Mouse (Mus musculus) spleen, adult 2 months (tissue): ENCODE results near the gene Gpc4.

Experiments used
- CTCF ChIP-seq: fragments of 200-500 bp; IDR thresholded peaks from 2 replicates; pipeline ENCODE4 v1.5.1; 2011; ENCODE audit warnings: mild to moderate bottlenecking, inconsistent platforms; ENCODE audit not compliant: insufficient read depth, insufficient read length, insufficient replicate concordance; ENCODE audit errors: extremely low read depth
- POLR2A ChIP-seq: fragments of 200-500 bp; IDR thresholded peaks from 2 replicates; pipeline ENCODE4 v1.6.1; 2011; ENCODE audit warnings: low read depth, low read length, inconsistent platforms

DNA sequence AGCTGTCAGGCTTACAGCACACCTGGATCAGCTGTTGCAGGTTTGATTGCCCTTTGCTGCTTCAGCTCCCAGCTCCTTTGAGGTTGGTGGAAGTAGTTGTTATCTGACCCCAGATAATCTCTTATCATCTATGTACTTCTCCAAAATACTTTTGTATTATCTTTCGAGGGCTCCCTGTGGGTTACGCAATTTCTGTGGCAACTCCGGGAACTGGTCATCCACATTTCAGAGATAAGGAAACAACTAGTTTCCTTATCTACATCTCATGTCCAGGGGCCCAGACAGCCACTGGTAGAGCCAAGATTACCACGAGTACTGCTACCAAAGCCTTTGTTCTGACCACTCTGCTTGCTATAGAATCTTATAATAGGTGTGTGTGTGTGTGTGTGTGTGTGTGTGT, 12.0 kb upstream of the Gpc4 start:
- TF ChIP-seq CTCF (no peak), POLR2A (no peak)
